Mouse (Mus musculus): ENCODE results near the gene Bhlha15. TPM values are rescaled to one million over a fixed set of nuclear protein-coding genes. Genes with fewer than 3 reads are reported as not detected.

Gene Bhlha15
- polyA plus RNA-seq (2014; fragmentation: Illumina TruSeq; extraction: RNeasy Lipid Tissue Mini Kit (QIAGEN cat#74804); ENCODE audit: low read depth, low replicate concordance), result not detected

DNA sequence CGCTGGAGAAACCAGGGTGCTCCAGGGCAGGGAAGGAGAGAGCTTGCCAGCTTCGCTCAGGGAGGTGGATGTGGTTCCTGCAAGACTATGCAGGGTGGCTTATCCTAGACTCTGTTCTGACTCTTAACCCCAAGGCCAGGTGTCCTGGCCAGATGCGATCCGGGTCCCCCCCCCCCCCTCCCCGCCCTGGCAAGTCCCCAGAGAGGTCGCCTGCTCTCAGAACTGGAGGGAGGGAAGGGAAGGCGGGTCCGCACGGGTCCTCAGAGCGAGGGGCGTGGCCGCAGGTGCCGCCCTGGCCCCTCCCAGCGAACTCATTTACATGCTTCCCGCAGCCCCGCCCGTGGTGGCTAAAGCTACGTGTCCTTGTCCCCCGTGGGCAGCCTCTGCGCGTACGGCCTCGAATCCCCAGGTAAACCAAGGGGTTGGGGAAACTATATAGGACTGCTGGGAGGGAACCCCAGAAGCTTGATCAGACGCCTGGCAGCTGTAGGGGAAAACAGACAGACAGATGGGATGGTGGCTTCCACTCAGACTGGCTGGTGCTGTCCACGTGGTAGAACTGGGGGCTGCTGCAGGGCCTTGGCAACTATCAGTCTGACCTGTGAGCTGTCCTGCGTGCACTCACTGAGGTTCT is at the start of gene Bhlha15:
Gene Bhlha15 (plus strand): TSS at position 337 of the 634 bp plus-strand sequence.

DNA sequence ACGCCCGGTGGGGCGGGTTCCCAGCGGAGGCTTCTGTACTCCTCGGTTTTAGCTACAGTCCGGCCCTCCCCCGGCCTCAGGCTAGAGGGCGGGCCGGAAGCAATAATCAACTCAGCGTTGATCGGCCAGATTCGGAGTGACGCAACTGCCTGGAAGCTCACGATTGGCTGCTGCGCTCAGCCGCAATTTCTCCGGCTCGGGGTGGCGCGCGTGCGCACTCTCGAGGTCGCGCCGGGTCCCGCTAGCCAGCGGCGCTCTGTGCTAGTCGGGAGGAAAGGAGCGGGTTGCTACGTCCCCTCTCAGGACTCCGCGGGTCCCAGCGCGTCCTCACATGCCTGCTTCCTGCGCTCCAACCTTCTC is 33.4 kb downstream of the Bhlha15 start, which contains the start of gene Tecpr1:
Gene Tecpr1 (minus strand): TSS at position 113 of the 360 bp plus-strand sequence.

Other genes with a start within 250 kb of the Bhlha15 start
- gene Ccz1, start 175.4 kb upstream of the Bhlha15 start, polyA plus RNA-seq (2014; fragmentation: Illumina TruSeq; extraction: RNeasy Lipid Tissue Mini Kit (QIAGEN cat#74804); ENCODE audit: low read depth, low replicate concordance), result 156 TPM
- gene Ocm, start 163.6 kb upstream of the Bhlha15 start, polyA plus RNA-seq (2014; fragmentation: Illumina TruSeq; extraction: RNeasy Lipid Tissue Mini Kit (QIAGEN cat#74804); ENCODE audit: low read depth, low replicate concordance), result not detected
- 12.8 TPM for gene Lmtk2, start 89.8 kb upstream of the Bhlha15 start, polyA plus RNA-seq (2014; fragmentation: Illumina TruSeq; extraction: RNeasy Lipid Tissue Mini Kit (QIAGEN cat#74804); ENCODE audit: low read depth, low replicate concordance)
- gene Tecpr1, start 33.3 kb downstream of the Bhlha15 start, polyA plus RNA-seq (2014; fragmentation: Illumina TruSeq; extraction: RNeasy Lipid Tissue Mini Kit (QIAGEN cat#74804); ENCODE audit: low read depth, low replicate concordance), result 4.3 TPM
- gene Bri3, start 54.2 kb downstream of the Bhlha15 start, polyA plus RNA-seq (2014; fragmentation: Illumina TruSeq; extraction: RNeasy Lipid Tissue Mini Kit (QIAGEN cat#74804); ENCODE audit: low read depth, low replicate concordance), result 165 TPM
- gene Baiap2l1, start 167.8 kb downstream of the Bhlha15 start, polyA plus RNA-seq (2014; fragmentation: Illumina TruSeq; extraction: RNeasy Lipid Tissue Mini Kit (QIAGEN cat#74804); ENCODE audit: low read depth, low replicate concordance), result 16.7 TPM